Mouse (Mus musculus): ENCODE measurements around the gene Nat8f1. TPM values are rescaled to one million over a fixed set of nuclear protein-coding genes. Genes with fewer than 3 reads are reported as not detected.
"Not testable (repeated sequence)": the region's sequence is repeated elsewhere in the genome, so short reads cannot be mapped to it uniquely, and the experiment has no call there.

Nat8f1 gene
- total RNA-seq (2022): 10 to 100 TPM; 22.5 to 35.0 (median 27.1) TPM

DNA sequence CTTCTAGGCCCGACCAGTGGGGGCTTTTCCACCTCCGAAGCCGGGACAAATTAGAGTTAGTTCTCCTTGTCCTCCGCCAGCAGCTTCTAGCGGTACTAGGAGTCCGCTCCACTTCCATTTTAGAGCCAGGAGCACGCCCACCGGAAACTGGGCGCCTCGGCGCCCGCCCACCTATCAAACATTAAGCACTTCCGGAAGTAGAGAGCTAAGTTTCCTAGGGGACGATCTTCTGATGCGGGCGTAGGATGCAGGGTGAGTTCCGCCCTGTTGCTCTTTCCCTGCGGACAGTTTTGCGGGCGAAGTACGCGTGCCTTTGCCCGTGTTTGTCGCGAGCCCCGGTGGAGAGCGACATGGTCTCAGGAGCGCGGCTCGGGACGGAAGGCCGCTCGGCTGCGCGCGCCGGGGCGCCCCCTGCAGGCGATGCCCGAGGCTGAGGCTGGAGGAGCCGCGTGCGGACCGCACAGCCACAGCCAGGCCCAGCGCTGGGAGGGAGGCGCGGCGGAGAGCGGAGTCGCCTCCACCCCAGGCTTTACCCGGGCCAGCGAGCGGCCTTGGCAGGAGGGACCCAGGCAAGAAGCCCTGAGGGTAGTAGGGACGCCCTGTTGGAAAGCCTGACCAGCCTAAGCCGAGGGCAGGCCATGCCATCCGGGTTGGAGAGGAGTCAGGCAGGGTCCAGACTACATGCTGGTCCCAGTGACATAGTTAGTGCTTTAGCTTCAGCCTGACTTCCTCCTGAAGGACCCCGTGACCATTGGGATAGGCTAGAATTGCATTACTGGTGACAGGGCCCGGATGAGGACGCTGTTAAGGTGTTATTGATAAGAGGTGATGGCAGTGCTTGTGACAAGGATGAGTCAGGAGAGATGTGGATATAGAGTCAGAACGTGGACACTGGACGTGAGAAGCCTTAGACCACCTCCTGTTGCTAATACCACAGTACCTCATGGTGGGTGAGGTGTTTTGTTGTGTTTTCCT, at the start of gene Nat8f1:
Gene Nat8f1 (minus strand): TSS at position 149 of the 975 bp plus-strand sequence.
- peak; percentile 88 to 91 for DNase-seq (ENCODE audit: low spot score in 2 of 2)

DNA sequence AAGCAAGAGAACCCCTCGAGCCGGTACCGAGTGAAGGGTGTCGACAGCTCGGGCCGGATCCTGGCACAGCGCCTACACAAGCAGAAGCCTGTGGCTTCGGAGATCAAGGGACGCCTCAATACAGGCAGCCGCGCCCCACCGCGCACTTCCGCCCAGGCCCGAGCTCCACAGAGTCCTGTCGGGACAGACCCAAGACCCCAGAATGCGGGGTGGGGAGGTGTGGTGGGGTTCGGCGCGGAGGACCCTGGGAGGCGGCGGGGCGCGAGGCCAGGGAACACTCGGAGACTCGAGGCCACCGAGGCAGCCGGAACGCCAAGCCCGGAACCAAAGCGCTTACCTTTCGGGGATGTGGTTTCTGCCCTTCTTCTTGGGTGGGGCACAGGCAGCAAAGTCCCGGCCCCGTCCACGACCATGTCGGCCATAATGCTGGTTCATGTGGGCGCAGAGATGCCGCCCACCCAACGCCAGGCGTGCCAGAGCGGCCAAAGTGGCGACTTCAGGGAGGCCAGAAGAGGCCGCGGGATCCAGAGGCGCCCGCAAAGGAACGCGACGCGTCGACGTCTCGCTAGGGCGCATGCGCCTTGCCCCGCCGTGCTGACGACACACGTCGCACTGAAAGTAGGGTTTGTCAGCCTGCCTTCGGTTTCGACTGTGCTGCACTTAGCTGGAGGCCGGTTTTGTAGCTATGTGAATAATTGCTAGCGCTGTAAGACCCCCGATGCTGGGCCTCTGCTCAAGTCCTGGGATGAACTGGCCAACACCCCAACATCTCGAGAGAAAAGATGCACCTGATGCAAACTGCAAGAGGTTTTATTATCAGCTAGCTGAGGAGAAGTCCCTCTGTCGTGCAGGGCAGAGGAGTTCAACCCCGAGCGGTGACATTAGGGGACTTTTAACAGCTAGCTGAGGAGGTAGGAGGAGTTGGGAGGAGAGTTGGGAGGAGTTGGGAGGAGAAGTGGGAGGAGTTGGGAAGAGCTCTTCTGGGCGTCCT, 45.9 kb upstream of the Nat8f1 start, which contains the start of gene Dusp11:
Gene Dusp11 (minus strand): TSS at position 567 of the 991 bp plus-strand sequence.
- DNase-seq (ENCODE audit: low spot score in 2 of 2): peak; percentile 88 to 93

- DNase-seq (ENCODE audit: low spot score in 2 of 2): no peak
Measured at GRCm38 (mm10) chr6:85957581-85957980, 42.1 kb upstream of the Nat8f1 start.

GRCm38 (mm10) chr6:85948549-85948948, 33.1 kb upstream of the Nat8f1 start:
- peak in 1 of 2 experiments; percentile 24 for DNase-seq (ENCODE audit: low spot score in 2 of 2)

DNA sequence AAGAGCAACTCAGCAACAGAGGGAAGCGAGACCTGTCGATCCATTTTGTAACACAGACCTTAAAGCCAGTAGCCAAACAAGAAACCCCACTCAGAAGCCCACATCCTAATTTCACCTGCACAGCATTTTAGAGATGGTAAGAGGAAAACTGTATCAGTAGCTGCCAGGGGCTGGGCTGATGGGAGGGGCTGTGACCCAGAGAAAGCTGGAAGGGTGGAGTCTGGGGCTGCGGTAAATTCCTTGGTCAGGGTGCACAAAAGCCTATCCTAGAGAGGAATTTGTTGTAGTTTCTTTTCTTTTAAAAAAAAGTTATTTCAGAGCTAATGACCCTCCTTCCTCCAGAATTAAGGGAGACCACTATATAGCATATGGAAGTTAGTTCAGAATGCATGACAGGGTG, 27.0 kb upstream of the Nat8f1 start:
- DNase-seq (ENCODE audit: low spot score in 2 of 2): no peak

GRCm38 (mm10) chr6:85938701-85939100, 23.2 kb upstream of the Nat8f1 start:
- no peak for DNase-seq (ENCODE audit: low spot score in 2 of 2)

DNA sequence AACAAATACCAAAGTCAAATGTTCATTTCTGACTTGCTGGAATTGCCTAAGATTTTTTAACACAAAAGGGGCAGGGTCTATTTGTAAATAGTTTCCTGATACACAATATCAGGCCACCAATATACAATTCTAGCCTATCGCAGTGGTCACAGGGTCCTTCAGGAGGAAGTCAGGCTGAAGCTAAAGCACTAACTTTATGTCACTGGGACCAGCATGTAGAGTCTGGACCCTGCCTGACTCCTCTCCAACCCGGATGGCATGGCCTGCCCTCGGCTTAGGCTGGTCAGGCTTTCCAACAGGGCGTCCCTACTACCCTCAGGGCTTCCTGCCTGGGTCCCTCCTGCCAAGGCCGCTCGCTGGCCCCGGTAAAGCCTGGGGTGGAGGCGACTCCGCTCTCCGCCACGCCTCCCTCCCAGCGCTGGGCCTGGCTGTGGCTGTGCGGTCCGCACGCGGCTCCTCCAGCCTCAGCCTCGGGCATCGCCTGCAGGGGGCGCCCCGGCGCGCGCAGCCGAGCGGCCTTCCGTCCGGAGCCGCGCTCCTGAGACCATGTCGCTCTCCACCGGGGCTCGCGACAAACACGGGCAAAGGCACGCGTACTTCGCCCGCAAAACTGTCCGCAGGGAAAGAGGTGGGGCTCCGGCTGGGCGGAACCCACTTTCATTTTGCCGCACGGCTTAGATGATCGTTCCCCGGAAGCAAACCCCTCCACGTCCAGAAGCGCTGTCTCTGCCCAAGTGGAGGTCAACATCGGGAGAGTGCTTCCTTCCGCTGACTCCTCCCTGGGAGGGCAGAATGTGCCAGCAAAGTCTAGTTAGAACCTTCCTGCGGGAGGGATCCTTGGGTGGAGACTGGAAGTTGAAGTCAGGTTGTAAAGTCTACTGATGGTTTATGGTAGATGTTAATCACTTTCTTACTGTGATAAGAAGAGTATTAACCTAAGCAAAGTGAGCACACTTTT, 21.3 kb upstream of the Nat8f1 start:
- DNase-seq (ENCODE audit: low spot score in 2 of 2): peak; percentile 72 to 73

DNA sequence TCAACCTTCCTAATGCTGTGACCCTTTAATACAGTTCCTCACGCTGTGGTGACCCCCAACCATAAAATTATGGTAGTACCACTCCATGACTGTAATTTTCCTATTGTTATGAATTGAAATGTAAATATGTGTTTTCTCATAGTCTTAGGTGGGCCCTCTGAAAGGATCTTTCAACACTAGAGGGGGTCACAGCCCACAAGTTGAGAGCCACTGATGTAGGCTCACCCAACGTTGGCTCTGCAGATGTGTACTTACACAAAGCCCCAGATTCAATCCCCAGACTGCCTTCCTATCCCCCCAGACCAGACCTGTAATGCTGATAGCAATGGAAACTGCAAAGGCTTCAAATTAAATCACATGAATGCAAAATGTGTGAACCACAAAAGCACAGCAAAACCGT, 20.2 kb upstream of the Nat8f1 start:
- DNase-seq (ENCODE audit: low spot score in 2 of 2): no peak

- no peak for DNase-seq (ENCODE audit: low spot score in 2 of 2)
Measured at GRCm38 (mm10) chr6:85934047-85934446, 18.6 kb upstream of the Nat8f1 start.

- no peak for DNase-seq (ENCODE audit: low spot score in 2 of 2)
Measured at GRCm38 (mm10) chr6:85929312-85929711, 13.8 kb upstream of the Nat8f1 start.

GRCm38 (mm10) chr6:85927476-85928464, 12.3 kb upstream of the Nat8f1 start:
- no peak for DNase-seq (ENCODE audit: low spot score in 2 of 2)

- no peak for DNase-seq (ENCODE audit: low spot score in 2 of 2)
Measured at GRCm38 (mm10) chr6:85926709-85927108, 11.2 kb upstream of the Nat8f1 start.

DNA sequence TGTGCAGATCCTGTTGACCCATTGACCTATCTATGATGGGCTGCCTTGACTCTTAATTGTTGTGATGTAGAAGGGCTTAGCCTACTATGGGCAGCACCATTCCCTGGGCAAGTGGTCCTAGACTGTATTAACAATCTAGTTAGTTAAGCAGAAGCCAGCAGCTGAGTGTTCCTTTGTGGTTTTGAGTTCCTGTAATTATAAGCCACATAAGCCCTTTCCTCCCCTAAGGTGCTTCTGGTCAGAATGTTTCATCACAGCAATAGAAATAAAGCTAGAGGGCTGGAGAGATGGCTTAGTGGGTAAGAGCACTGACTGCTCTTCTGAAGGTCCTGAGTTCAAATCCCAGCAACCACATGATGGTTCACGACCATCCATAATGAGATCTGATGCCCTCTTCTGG, 8.2 kb upstream of the Nat8f1 start:
- no peak for DNase-seq (ENCODE audit: low spot score in 2 of 2)

DNA sequence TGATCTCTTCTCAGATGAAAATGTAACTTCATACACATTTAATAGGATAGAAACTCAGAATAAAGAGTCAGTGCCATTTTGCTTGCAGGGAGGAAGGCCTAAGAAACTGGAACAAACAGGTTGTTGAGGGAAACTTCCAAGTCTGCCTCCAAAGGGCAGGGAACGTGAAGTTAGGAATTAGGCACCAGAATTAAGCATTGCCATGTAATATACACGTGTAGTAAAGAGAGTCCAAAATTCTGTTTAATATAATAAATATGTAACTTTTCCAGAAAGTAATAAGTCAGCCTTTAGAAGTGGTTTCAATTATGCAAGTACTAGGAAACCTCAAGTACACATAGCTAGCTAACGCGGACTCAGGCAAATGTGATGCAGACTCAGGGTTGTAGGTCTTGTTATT, 3.9 kb upstream of the Nat8f1 start:
- DNase-seq (ENCODE audit: low spot score in 2 of 2): no peak

DNA sequence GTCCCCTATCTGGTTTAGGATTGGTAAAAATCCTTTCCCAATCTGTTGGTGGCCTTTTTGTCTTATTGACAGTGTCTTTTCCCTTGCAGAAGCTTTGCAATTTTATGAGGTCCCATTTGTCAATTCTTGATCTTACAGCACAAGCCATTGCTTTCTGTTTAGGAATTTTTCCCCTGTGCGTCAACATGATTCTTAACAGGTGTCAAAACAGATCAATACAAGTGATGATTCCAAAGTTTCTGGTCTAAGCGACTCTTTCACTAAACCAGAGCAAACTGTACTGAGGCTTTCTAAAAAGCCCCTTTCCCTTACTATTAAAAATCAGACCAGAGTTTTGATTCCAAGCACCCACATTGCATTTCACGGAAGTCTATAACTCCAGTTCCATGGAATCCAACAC, 2.9 kb upstream of the Nat8f1 start:
- not testable (repeated sequence) for DNase-seq (ENCODE audit: low spot score in 2 of 2)

DNA sequence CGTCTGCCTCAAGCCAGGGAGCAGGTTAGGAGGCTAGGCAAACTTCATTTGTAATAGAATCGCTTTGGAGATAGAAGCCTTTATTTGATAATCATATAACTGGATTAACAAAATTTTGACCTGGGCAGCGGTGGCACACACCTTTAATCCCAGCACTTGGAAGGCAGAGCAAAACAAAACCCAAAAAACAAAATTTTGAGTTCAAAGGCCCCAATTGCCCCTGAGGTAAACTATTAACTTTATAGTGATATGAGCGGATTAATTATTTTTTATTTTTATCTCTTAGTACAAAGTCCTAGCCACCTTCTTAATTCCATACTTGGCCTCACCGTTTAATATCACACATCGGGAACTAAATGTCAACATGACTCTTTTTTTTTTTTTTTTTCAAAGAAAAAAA, 1.1 kb upstream of the Nat8f1 start:
- DNase-seq (ENCODE audit: low spot score in 2 of 2): no peak

DNA sequence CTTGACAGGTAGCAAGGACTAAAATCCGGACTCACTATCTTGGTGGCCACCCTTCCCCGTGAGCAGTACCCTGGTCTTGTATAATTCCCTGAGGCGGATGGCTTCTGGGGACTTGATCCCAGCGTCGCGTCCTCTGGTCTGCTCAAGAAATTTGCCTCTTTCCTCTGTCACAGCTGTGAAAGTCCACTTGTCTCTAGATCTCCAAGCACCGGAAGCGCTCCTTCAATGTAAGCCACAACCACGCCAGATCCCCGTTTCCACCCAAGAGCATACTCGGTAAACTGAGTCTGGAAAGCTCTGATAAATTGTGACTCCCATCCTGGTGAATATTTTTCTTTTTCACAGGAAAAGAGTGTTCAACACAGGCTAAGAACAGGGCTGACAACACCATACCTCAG, 347 bp downstream of the Nat8f1 start:
- DNase-seq (ENCODE audit: low spot score in 2 of 2): peak in 1 of 2 experiments; percentile 27

DNA sequence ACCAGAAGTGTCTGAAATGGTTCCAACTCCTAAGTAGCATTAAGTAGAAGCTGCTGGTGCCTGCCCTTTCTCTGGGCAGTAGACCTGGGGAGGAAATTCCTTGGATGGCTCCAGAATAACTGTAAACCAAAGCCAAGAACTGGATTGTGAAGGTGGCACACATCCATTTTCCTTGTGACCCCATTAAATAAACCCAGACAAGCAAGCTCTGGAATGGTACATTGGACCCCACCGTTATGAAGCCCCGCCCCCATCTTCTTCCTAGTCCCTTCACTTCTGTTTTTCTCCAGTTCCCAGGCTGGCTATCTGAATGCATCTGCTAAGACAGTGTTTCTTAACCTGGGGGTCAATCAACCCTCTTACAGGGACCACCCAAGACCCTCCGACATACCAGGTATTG, 3.9 kb downstream of the Nat8f1 start, which contains the start of gene Tprkb:
Gene Tprkb (plus strand): TSS at position 279 of the 400 bp plus-strand sequence.
- DNase-seq (ENCODE audit: low spot score in 2 of 2): no peak

DNA sequence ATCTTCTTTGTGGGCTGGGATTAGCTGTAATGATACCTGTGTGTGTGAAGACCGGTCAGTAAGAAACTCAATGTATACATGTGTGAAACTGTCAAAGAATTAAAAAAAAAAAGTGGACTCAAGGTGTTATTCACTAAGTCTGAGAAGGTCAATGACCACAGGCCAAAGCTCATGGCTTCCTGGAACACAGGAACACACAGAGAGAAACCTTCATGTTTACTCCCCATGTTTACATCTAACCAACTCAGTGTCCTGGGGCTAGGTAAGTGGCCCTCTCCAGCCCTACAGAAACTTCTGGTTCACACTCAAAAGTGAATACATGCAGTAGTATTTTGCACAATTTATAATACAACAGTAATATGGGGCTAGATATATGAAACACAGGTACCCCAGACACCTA, 5.8 kb downstream of the Nat8f1 start:
- DNase-seq (ENCODE audit: low spot score in 2 of 2): no peak
